Mouse (Mus musculus): ENCODE results near the gene Mtcl1. TPM values are rescaled to one million over a fixed set of nuclear protein-coding genes. Genes with fewer than 3 reads are reported as not detected.

Mtcl1 gene
- total and polyA plus RNA-seq, 3 experiments = not detected

GRCm38 (mm10) chr17:66317576-66317975, 132.0 kb downstream of the Mtcl1 start:
- Histone ChIP-seq H3K27me3 (replicated peaks) (no peaks in the 10 kb centered on the region), H3K27ac (ENCODE audit: insufficient read depth, low read depth) (no peak overlapping the region), H3K9me3 (replicated peaks; ENCODE audit: low read length) (peaks cover 37% of the 10 kb centered on the region), H3K36me3 (replicated peaks in 1 of 2; ENCODE audit: control insufficient read depth in 1 of 2, insufficient read depth in 1 of 2, low read length in 1 of 2) (no peaks in the 10 kb centered on the region), H3K4me2 (ENCODE audit: insufficient read depth, low read depth, poor library complexity, severe bottlenecking) (no peak overlapping the region), H3K4me1 (ENCODE audit: control insufficient read depth in 1 of 2, insufficient read depth in 2 of 2) (no peaks in the 10 kb centered on the region), H3K4me3 (replicated peaks in 1 of 3; ENCODE audit: low read depth in 2 of 3, low read length in 2 of 3, poor library complexity in 1 of 3) (no peak overlapping the region), H3K79me2 (replicated peaks; ENCODE audit: control insufficient read depth, extremely low read depth, insufficient read depth, poor library complexity, severe bottlenecking) (no peaks in the 10 kb centered on the region), H3K9ac (ENCODE audit: insufficient read depth, low read depth) (no peak overlapping the region)
- DNase-seq (ENCODE audit: extremely low read depth) = no peak
- in situ Hi-C loops (cut with MboI; ENCODE audit: low pct_ligation_motif_present, low pct_unique_long_range_greater_than_20kb, low sequenced_read_pairs) (no loop called here), dilution Hi-C loops (cut with MboI; ENCODE audit: extremely low pct_ligation_motif_present, extremely low pct_unique_long_range_greater_than_20kb, low sequenced_read_pairs) (no loop called here)
- TF ChIP-seq RCOR1 (conservative IDR thresholded peaks at IDR 0.05; ENCODE audit: low read depth, low read length) (no peak), POLR2AphosphoS2 (IDR thresholded peaks at IDR 0.05; ENCODE audit: low read depth, low read length) (no peak), ZC3H11A (IDR thresholded peaks at IDR 0.05; ENCODE audit: low read depth, low read length) (no peak), KAT2A (IDR thresholded peaks at IDR 0.05; ENCODE audit: insufficient replicate concordance, low read length) (no peak), MAFK (IDR thresholded peaks at IDR 0.05; ENCODE audit: insufficient replicate concordance, low read length) (no peak), PAX5 (IDR thresholded peaks at IDR 0.05; ENCODE audit: low read length) (no peak)

DNA sequence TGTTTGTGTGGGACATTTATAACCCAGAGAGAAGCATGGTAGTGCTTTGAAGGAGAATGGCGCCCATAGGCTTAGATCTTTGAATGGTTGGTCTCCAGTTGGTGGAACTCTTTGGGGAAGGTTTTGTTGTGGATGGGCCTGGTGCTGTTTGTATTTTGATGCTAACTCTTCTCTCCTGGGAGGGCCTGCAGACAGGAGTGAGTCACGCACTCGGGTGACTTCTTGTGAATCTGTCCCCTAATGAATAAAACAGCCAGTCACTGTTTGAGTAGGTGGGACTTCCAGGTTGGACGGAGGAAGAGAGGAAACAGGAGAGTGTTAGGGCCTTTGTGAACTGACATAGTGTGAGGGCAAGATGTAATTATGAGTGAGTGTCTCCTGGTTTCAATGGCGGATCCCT, 132.4 kb downstream of the Mtcl1 start:
- DNase-seq (ENCODE audit: extremely low read depth) = no peak
- Histone ChIP-seq H3K79me2 (replicated peaks; ENCODE audit: control insufficient read depth, extremely low read depth, insufficient read depth, poor library complexity, severe bottlenecking) (no peaks in the 10 kb centered on the region), H3K9me3 (replicated peaks; ENCODE audit: low read length) (peaks cover 35% of the 10 kb centered on the region), H3K27ac (ENCODE audit: insufficient read depth, low read depth) (no peak overlapping the region), H3K27me3 (replicated peaks) (no peaks in the 10 kb centered on the region), H3K9ac (ENCODE audit: insufficient read depth, low read depth) (no peak overlapping the region), H3K36me3 (replicated peaks in 1 of 2; ENCODE audit: control insufficient read depth in 1 of 2, insufficient read depth in 1 of 2, low read length in 1 of 2) (no peaks in the 10 kb centered on the region), H3K4me1 (ENCODE audit: control insufficient read depth in 1 of 2, insufficient read depth in 2 of 2) (no peaks in the 10 kb centered on the region), H3K4me3 (replicated peaks in 1 of 3; ENCODE audit: low read depth in 2 of 3, low read length in 2 of 3, poor library complexity in 1 of 3) (no peak overlapping the region), H3K4me2 (ENCODE audit: insufficient read depth, low read depth, poor library complexity, severe bottlenecking) (no peak overlapping the region)
- dilution Hi-C loops (cut with MboI; ENCODE audit: extremely low pct_ligation_motif_present, extremely low pct_unique_long_range_greater_than_20kb, low sequenced_read_pairs) = no loop called here
- in situ Hi-C loops (cut with MboI; ENCODE audit: low pct_ligation_motif_present, low pct_unique_long_range_greater_than_20kb, low sequenced_read_pairs) = no loop called here
- TF ChIP-seq MAFK (IDR thresholded peaks at IDR 0.05; ENCODE audit: insufficient replicate concordance, low read length) = no peak
- no peak for TF ChIP-seq ELF1 (IDR thresholded peaks at IDR 0.05; ENCODE audit: low read depth, low read length)
- TF ChIP-seq PAX5 (IDR thresholded peaks at IDR 0.05; ENCODE audit: low read length) = no peak
- no peak for TF ChIP-seq IRF4 (IDR thresholded peaks at IDR 0.05; ENCODE audit: low read depth, low read length)
- TF ChIP-seq CHD2 (IDR thresholded peaks at IDR 0.05; ENCODE audit: low read length) = no peak
- no peak for TF ChIP-seq ZMIZ1 (IDR thresholded peaks at IDR 0.05; ENCODE audit: low read depth, low read length)

GRCm38 (mm10) chr17:66315451-66315850, 134.1 kb downstream of the Mtcl1 start:
- TF ChIP-seq CHD1 (IDR thresholded peaks at IDR 0.05; ENCODE audit: low read depth, low read length) = no peak
- TF ChIP-seq CTCF (conservative IDR thresholded peaks at IDR 0.05 in 1 of 2, IDR thresholded peaks at IDR 0.05 in 1 of 2; ENCODE audit: low read depth in 2 of 2, low read length in 2 of 2) = no peak
- TF ChIP-seq TBP (conservative IDR thresholded peaks at IDR 0.05; ENCODE audit: low read depth, low read length) = no peak
- no peak for TF ChIP-seq JUND (conservative IDR thresholded peaks at IDR 0.05; ENCODE audit: low read depth, low read length)
- TF ChIP-seq RAD21 (IDR thresholded peaks at IDR 0.05; ENCODE audit: low read depth, low read length) = no peak
- TF ChIP-seq IRF4 (IDR thresholded peaks at IDR 0.05; ENCODE audit: low read depth, low read length) = no peak
- TF ChIP-seq ZC3H11A (IDR thresholded peaks at IDR 0.05; ENCODE audit: low read depth, low read length) = no peak
- TF ChIP-seq MAZ (IDR thresholded peaks at IDR 0.05; ENCODE audit: low read depth, low read length) = no peak
- TF ChIP-seq EP300 (IDR thresholded peaks at IDR 0.05; ENCODE audit: low read length) = no peak
- no peak for TF ChIP-seq KAT2A (IDR thresholded peaks at IDR 0.05; ENCODE audit: insufficient replicate concordance, low read length)
- TF ChIP-seq NELFE (IDR thresholded peaks at IDR 0.05; ENCODE audit: low read depth, low read length) = no peak
- no peak for TF ChIP-seq JUN (IDR thresholded peaks at IDR 0.05; ENCODE audit: insufficient read depth, low read depth, low read length)
- Histone ChIP-seq H3K27ac (ENCODE audit: insufficient read depth, low read depth) (no peak overlapping the region), H3K9ac (ENCODE audit: insufficient read depth, low read depth) (no peak overlapping the region), H3K4me1 (ENCODE audit: control insufficient read depth in 1 of 2, insufficient read depth in 2 of 2) (no peaks in the 10 kb centered on the region), H3K79me2 (replicated peaks; ENCODE audit: control insufficient read depth, extremely low read depth, insufficient read depth, poor library complexity, severe bottlenecking) (no peaks in the 10 kb centered on the region), H3K36me3 (replicated peaks in 1 of 2; ENCODE audit: control insufficient read depth in 1 of 2, insufficient read depth in 1 of 2, low read length in 1 of 2) (no peaks in the 10 kb centered on the region), H3K4me3 (replicated peaks in 1 of 3; ENCODE audit: low read depth in 2 of 3, low read length in 2 of 3, poor library complexity in 1 of 3) (no peak overlapping the region), H3K4me2 (ENCODE audit: insufficient read depth, low read depth, poor library complexity, severe bottlenecking) (no peak overlapping the region), H3K9me3 (replicated peaks; ENCODE audit: low read length) (peaks cover 35% of the 10 kb centered on the region), H3K27me3 (replicated peaks) (no peaks in the 10 kb centered on the region)
- in situ Hi-C loops (cut with MboI; ENCODE audit: low pct_ligation_motif_present, low pct_unique_long_range_greater_than_20kb, low sequenced_read_pairs) (no loop called here), dilution Hi-C loops (cut with MboI; ENCODE audit: extremely low pct_ligation_motif_present, extremely low pct_unique_long_range_greater_than_20kb, low sequenced_read_pairs) (no loop called here)
- DNase-seq (ENCODE audit: extremely low read depth) = no peak

Data from CH12.LX (cell line).